Mouse (Mus musculus) midbrain, postnatal 0 days (tissue): ENCODE measurements around the gene Aadacl3. TPM values are rescaled to one million over a fixed set of nuclear protein-coding genes. Genes with fewer than 3 reads are reported as not detected.

Experiments
- ATAC-seq: fragments of 200-750 bp; cut with Nextera tagmentation; 2 replicates; pipeline ENCODE4 v1.8.0; 2017; ENCODE audit warnings: moderate number of reproducible peaks, mild to moderate bottlenecking, moderate TSS enrichment, moderate library complexity; ENCODE audit not compliant: low FRiP score
- DNase-seq: peaks from one replicate; pipeline ENCODE4 v3.0.0-alpha.2; 2015; ENCODE audit warnings: low spot score
- H3K27ac ChIP-seq: fragments of 300-500 bp; sonication (generic); 2 replicates; pipeline ENCODE4 v1.5.1; 2014; ENCODE audit warnings: low read depth, mild to moderate bottlenecking, low read length, mixed read lengths
- H3K27me3 ChIP-seq: fragments of 300-500 bp; sonication (generic); 2 replicates; pipeline ENCODE4 v1.6.1; 2014; ENCODE audit warnings: low read length, control low read depth, mixed read lengths; ENCODE audit not compliant: insufficient read depth
- H3K36me3 ChIP-seq: fragments of 300-500 bp; sonication (generic); 2 replicates; pipeline ENCODE4 v1.6.1; 2014; ENCODE audit warnings: low read length, control low read depth, mixed read lengths; ENCODE audit not compliant: insufficient read depth
- H3K4me1 ChIP-seq: fragments of 300-500 bp; sonication (generic); 2 replicates; pipeline ENCODE4 v1.6.1; 2014; ENCODE audit warnings: mild to moderate bottlenecking, control low read depth, antibody characterized with exemption, low read length, mixed read lengths; ENCODE audit not compliant: insufficient read depth
- H3K4me2 ChIP-seq: fragments of 300-500 bp; sonication (generic); 2 replicates; pipeline ENCODE4 v1.6.1; 2014; ENCODE audit warnings: low read depth, mild to moderate bottlenecking, low read length, mixed read lengths; ENCODE audit not compliant: poor library complexity, severe bottlenecking
- H3K4me3 ChIP-seq: fragments of 300-500 bp; sonication (generic); 2 replicates; pipeline ENCODE4 v1.5.1; 2014; ENCODE audit warnings: low read depth, mild to moderate bottlenecking, low read length, moderate library complexity
- H3K9ac ChIP-seq: fragments of 300-500 bp; sonication (generic); replicated peaks from 2 replicates; pipeline ENCODE4 v1.6.1; 2014; ENCODE audit warnings: mild to moderate bottlenecking, low read length, moderate library complexity, mixed read lengths; ENCODE audit not compliant: poor library complexity, severe bottlenecking
- H3K9me3 ChIP-seq: fragments of 300-500 bp; sonication (generic); 2 replicates; pipeline ENCODE4 v1.6.1; 2016; ENCODE audit warnings: low read length, control low read depth
- CTCF ChIP-seq: IDR thresholded peaks from 2 replicates; pipeline ENCODE4 v1.5.1; 2016; ENCODE audit warnings: antibody characterized with exemption, mild to moderate bottlenecking
- WGBS: fragments of 180-500 bp; shearing (Covaris S2); extraction: QIAGEN DNeasy Blood & Tissue Kit; methylation state at CpG from one replicate; pipeline ENCODE4 v1.1.7; 2014; 5-methylcytosine and 5-hydroxymethylcytosine counted together
- polyA plus RNA-seq: library from polyadenylated mRNA; unstranded; fragments of >200 nt; fragmentation: Nextera tagmentation; extraction: Ambion mirVana; gene quantifications from 2 replicates; pipeline ENCODE4 v1.2.1, GENCODE M21; 2015
- total RNA-seq: library from RNA; depleted of rRNA; stranded (reverse); fragments of >200 nt; gene quantifications from 2 replicates; pipeline ENCODE4 v1.2.3, GENCODE M21; 2014; rRNA removed

Aadacl3 gene
- total and polyA plus RNA-seq, 2 experiments from 2014 or later, result not detected

DNA sequence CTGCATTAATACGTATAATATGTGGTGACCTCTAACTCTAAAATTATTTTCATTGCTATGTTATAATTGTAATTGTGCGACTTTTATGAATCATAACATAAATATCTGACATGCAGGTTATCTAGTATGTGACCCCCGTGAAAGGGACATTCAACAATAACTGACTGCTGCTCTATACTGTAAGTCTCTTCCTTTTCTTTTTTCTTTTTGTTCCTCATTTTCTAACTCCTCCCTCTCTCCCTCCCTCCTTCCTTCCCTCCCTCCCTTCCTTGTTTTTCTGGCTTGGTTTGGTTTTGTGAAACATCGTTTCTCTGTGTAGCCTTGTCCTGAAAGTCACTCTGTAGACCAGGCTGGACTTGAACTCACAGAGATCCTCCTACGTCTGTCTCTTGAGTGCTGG, 39.0 kb downstream of the Aadacl3 start:
- H3K27me3 ChIP-seq, result no peaks in the 10 kb centered on the region
- no peak for DNase-seq
- no peak for TF ChIP-seq CTCF
- ATAC-seq, result no peak
- H3K27ac ChIP-seq, result no peak overlapping the region
- H3K4me2 ChIP-seq, result no peak overlapping the region
- H3K9ac ChIP-seq, result no peak overlapping the region
- peaks cover 36% of the 10 kb centered on the region for H3K9me3 ChIP-seq
- no peak overlapping the region for H3K4me3 ChIP-seq
- H3K36me3 ChIP-seq, result no peaks in the 10 kb centered on the region
- H3K4me1 ChIP-seq, result no peaks in the 10 kb centered on the region
- 76% methylated on average over 5 of the region's 5 CpGs for WGBS

DNA sequence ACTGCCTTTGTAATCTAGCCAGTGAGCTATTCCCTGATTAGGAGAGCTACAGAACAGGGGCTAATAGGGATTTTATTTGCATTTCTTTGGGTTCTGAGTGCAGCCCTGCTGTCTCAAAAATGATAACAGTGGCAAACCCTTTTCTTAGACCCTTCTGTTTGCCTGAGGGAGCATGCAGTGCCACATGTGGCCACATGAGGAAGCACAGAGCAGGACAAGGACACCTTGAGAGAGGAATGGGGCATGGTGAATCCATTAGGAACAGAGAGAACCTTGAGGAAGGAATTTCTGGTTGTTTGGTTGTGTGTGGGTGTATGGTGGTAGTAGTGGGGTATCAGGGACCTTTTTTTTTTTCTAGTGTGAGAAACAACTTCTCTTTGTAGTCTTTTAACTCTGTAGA, 42.9 kb downstream of the Aadacl3 start:
- ATAC-seq (no peak), DNase-seq (no peak)
- H3K4me2 ChIP-seq, result no peak overlapping the region
- H3K27ac ChIP-seq, result no peak overlapping the region
- no peaks in the 10 kb centered on the region for H3K27me3 ChIP-seq
- no peaks in the 10 kb centered on the region for H3K4me1 ChIP-seq
- no peaks in the 10 kb centered on the region for H3K36me3 ChIP-seq
- no peak overlapping the region for H3K4me3 ChIP-seq
- no peak overlapping the region for H3K9ac ChIP-seq
- peaks cover 44% of the 10 kb centered on the region for H3K9me3 ChIP-seq
- no peak for TF ChIP-seq CTCF

DNA sequence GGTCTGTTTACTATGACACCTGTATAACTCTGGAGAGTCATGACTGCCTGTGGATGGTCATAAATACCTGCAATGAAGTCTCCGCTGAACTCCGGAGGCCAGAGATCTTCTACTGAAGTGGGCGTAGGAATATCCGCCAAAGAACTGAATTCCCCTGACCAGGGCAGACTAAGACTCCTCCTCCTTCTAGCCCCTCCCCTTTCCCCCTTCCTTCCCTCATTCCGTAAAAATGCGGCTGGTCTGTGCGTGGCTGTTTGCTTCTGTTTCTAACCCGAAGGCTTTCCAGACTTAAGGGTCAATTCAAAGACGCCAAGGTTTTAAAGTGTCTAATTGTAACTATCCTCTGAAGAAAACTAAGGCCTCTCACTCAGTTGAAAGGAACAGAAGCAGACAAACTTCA, 55.3 kb downstream of the Aadacl3 start, which contains the start of gene Pramef12:
TSS of gene Pramef12 (minus strand) at position 175 of the 400 bp plus-strand sequence.
- no peak within 1 kb of the TSS for H3K4me3 ChIP-seq
- H3K9me3 ChIP-seq, result peaks cover 33% of the 10 kb centered on the region; the same call in 1 of the 2 replicates
- 81% methylated on average over 9 of the region's 9 CpGs for WGBS
- no peaks in the 10 kb centered on the region for H3K4me1 ChIP-seq
- no peak within 1 kb of the TSS for H3K4me2 ChIP-seq
- H3K27ac ChIP-seq, result no peak within 1 kb of the TSS
- no peaks in the 10 kb centered on the region for H3K27me3 ChIP-seq
- H3K9ac ChIP-seq, result no peak within 1 kb of the TSS
- DNase-seq (no peak), ATAC-seq (no peak)
- no peaks in the 10 kb centered on the region for H3K36me3 ChIP-seq
- no peak for TF ChIP-seq CTCF

DNA sequence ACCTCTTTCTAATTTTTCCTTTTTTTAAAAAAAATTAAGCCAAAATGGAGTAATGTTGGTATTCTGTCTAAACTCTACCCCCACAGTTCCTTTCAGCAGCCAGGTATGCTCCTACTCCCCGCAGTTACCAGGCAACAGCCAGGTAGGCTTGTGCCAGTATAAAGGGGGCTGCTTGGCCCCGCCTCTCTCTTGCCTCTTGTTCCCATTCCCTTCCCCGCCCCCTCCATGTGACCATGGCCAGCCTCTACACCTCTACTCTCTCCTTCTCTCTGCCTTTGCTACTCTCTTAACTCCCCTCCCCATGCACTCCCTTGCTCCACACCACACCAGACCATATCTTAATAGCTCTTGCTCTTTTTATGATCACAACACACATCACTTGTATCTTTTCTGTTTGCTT, 57.3 kb downstream of the Aadacl3 start:
- ATAC-seq (no peak), DNase-seq (no peak)
- Histone ChIP-seq H3K36me3 (no peaks in the 10 kb centered on the region), H3K27ac (no peak overlapping the region), H3K9ac (no peak overlapping the region), H3K4me1 (no peaks in the 10 kb centered on the region), H3K4me2 (no peak overlapping the region), H3K9me3 (peaks cover 31% of the 10 kb centered on the region; the same call in 1 of the 2 replicates), H3K27me3 (no peaks in the 10 kb centered on the region), H3K4me3 (no peak overlapping the region)
- whole genome bisulfite sequencing, result 60% methylated on average over 3 of the region's 3 CpGs
- TF ChIP-seq CTCF, result no peak

DNA sequence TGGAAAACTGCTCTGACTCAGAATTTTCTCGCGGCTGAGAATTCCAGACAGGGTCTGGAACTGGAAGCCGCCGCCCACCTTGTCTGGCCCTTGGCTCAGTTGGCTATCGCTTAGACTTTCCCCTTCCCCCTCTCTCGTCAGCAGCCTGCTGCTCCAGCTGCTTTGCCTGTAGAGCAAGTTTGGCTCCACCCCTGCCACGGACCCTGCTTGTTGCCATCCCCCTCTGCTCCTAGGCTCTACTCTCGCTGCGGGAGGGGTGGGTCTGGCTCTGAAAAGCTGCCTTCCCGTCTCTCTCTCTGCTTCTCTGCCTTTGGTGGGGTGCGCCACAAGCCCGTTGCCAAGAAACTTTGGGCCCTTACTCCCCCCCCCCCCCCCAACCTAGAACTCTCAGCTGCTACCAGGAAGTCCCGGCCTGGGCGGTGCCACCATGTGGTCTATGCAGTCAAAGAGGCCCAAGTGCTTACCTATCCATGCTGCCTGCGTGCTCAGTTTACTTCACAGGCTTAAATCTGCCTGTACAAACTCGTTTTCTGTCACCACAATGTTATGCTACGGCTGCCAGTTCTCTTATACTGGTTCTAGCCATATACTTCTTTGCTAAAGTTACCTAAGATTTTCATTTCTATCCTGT, 59.0 kb downstream of the Aadacl3 start:
- TF ChIP-seq CTCF, result no peak
- H3K4me1 ChIP-seq, result no peaks in the 10 kb centered on the region
- H3K9ac ChIP-seq, result no peak overlapping the region
- no peak overlapping the region for H3K4me3 ChIP-seq
- H3K4me2 ChIP-seq, result peak overlapping the region; percentile 15; the same call in 1 of the 2 replicates
- H3K9me3 ChIP-seq, result peaks cover 28% of the 10 kb centered on the region; the same call in 1 of the 2 replicates
- DNase-seq (no peak), ATAC-seq (no peak)
- no peak overlapping the region for H3K27ac ChIP-seq
- H3K27me3 ChIP-seq, result no peaks in the 10 kb centered on the region
- 7% methylated on average over 17 of the region's 17 CpGs for WGBS
- no peaks in the 10 kb centered on the region for H3K36me3 ChIP-seq

Other genes with a start within 250 kb of the Aadacl3 start
- not detected in 2 replicates for gene Pramel5, start 183.3 kb downstream of the Aadacl3 start, total RNA-seq
- not detected in 2 replicates for gene Pramel5, start 183.3 kb downstream of the Aadacl3 start, polyA plus RNA-seq
- gene Gm13128, start 133.5 kb downstream of the Aadacl3 start, total RNA-seq, result not detected in 2 replicates
- gene Gm13128, start 133.5 kb downstream of the Aadacl3 start, polyA plus RNA-seq, result not detected in 2 replicates
- not detected in 2 replicates for gene Gm13119, start 105.8 kb downstream of the Aadacl3 start, total RNA-seq
- not detected in 2 replicates for gene Gm13119, start 105.8 kb downstream of the Aadacl3 start, polyA plus RNA-seq
- gene Pramef20, start 85.8 kb downstream of the Aadacl3 start, total RNA-seq, result not detected in 2 replicates
- not detected in 2 replicates for gene Pramef20, start 85.8 kb downstream of the Aadacl3 start, polyA plus RNA-seq
- gene Pramef12, start 55.3 kb downstream of the Aadacl3 start, total RNA-seq, result 0.22 TPM in 1 of 2 replicates, not detected in the other
- gene Pramef12, start 55.3 kb downstream of the Aadacl3 start, polyA plus RNA-seq, result not detected in 2 replicates
- gene 1700012P22Rik, start 25.0 kb downstream of the Aadacl3 start, total RNA-seq, result not detected in 2 replicates
- gene 1700012P22Rik, start 25.0 kb downstream of the Aadacl3 start, polyA plus RNA-seq, result not detected in 2 replicates
- gene Gm9944, start 10.4 kb downstream of the Aadacl3 start, total RNA-seq, result not detected in 2 replicates
- gene Gm9944, start 10.4 kb downstream of the Aadacl3 start, polyA plus RNA-seq, result not detected in 2 replicates
- not detected in 2 replicates for gene 9430007A20Rik, start 56.1 kb upstream of the Aadacl3 start, total RNA-seq
- gene 9430007A20Rik, start 56.1 kb upstream of the Aadacl3 start, polyA plus RNA-seq, result not detected in 2 replicates
- not detected in 2 replicates for gene Gm13124, start 101.4 kb upstream of the Aadacl3 start, total RNA-seq
- not detected in 2 replicates for gene Gm13124, start 101.4 kb upstream of the Aadacl3 start, polyA plus RNA-seq
- not detected in 2 replicates for gene Aadacl4, start 150.0 kb upstream of the Aadacl3 start, total RNA-seq
- not detected in 2 replicates for gene Aadacl4, start 150.0 kb upstream of the Aadacl3 start, polyA plus RNA-seq
- gene Gm436, start 222.6 kb upstream of the Aadacl3 start, total RNA-seq, result not detected in 2 replicates
- gene Gm436, start 222.6 kb upstream of the Aadacl3 start, polyA plus RNA-seq, result not detected in 2 replicates